Mouse (Mus musculus) embryonic facial prominence, embryonic 13.5 days (tissue): ENCODE data around the gene Cacna1d. TPM values are rescaled to one million over a fixed set of nuclear protein-coding genes. Genes with fewer than 3 reads are reported as not detected.

Source experiments
- ATAC-seq: fragments of 200-750 bp; cut with Nextera tagmentation; 2 replicates; pipeline ENCODE4 v1.8.0; 2017; ENCODE audit warnings: low read depth; ENCODE audit not compliant: insufficient number of reproducible peaks, insufficient read depth, low FRiP score, low TSS enrichment
- H3K27ac ChIP-seq: fragments of 300-500 bp; sonication (generic); 2 replicates; pipeline ENCODE4 v1.5.1; 2015; ENCODE audit warnings: moderate library complexity, mild to moderate bottlenecking, inconsistent platforms
- H3K27me3 ChIP-seq: fragments of 300-500 bp; sonication (generic); 2 replicates; pipeline ENCODE4 v1.6.1; 2015; ENCODE audit warnings: mild to moderate bottlenecking, inconsistent platforms
- H3K36me3 ChIP-seq: fragments of 300-500 bp; sonication (generic); 2 replicates; pipeline ENCODE4 v1.6.1; 2015; ENCODE audit warnings: mild to moderate bottlenecking, inconsistent platforms
- H3K4me1 ChIP-seq: fragments of 300-500 bp; sonication (generic); 2 replicates; pipeline ENCODE4 v1.6.1; 2015; ENCODE audit warnings: inconsistent platforms
- H3K4me2 ChIP-seq: fragments of 300-500 bp; sonication (generic); 2 replicates; pipeline ENCODE4 v1.6.1; 2015; ENCODE audit warnings: moderate library complexity, mild to moderate bottlenecking, inconsistent platforms
- H3K4me3 ChIP-seq: fragments of 300-500 bp; sonication (generic); 2 replicates; pipeline ENCODE4 v1.5.1; 2015; ENCODE audit warnings: mild to moderate bottlenecking, inconsistent platforms
- H3K9ac ChIP-seq: fragments of 300-500 bp; sonication (generic); 2 replicates; pipeline ENCODE4 v1.6.1; 2015; ENCODE audit warnings: mild to moderate bottlenecking, inconsistent platforms
- H3K9me3 ChIP-seq: fragments of 300-500 bp; sonication (generic); 2 replicates; pipeline ENCODE4 v1.6.1; 2016; ENCODE audit warnings: inconsistent platforms
- WGBS: fragments of 180-500 bp; shearing (Covaris S2); methylation state at CpG from one replicate; pipeline ENCODE4 v1.1.7; 2015; ENCODE audit warnings: mixed read lengths; 5-methylcytosine and 5-hydroxymethylcytosine counted together
- polyA plus RNA-seq: library from polyadenylated mRNA; unstranded; fragments of >200 nt; fragmentation: Nextera tagmentation; extraction: Ambion mirVana; gene quantifications from 2 replicates; pipeline ENCODE4 v1.2.1, GENCODE M21; 2015

The Cacna1d gene
- polyA plus RNA-seq, 1 experiment from 2014 or later = 6.6 TPM

DNA sequence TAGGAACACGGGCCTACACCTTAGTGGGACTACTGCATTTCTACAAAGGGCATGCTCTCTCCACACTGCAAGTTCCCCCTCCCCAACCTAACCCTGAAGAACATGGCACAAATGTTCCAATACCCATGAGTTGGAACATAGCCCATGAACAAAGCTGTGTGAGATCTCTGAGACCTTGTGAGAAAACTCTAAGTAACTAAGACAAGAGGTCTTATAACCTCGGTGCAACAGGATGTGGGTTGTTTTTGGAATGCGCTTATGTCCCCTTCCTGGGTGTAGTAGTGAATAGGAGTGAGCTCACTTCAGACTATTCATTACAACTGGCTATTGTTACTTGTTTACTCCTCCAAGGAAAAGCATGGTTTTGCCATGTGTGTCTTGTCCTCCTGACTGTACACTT is 353.3 kb downstream of the Cacna1d start:
- Histone ChIP-seq H3K4me1 (peaks cover 19% of the 10 kb centered on the region), H3K9ac (no peak overlapping the region), H3K4me3 (no peak overlapping the region), H3K27ac (no peak overlapping the region), H3K4me2 (no peak overlapping the region), H3K36me3 (0 out of 2 replicates have a peak, but pooled peaks cover 6% of the 10 kb centered on the region), H3K27me3 (no peaks in the 10 kb centered on the region), H3K9me3 (no peaks in the 10 kb centered on the region)
- 63% methylated on average over 3 of the region's 3 CpGs for WGBS
- ATAC-seq = no peak

GRCm38 (mm10) chr14:30136965-30137364 is 354.3 kb downstream of the Cacna1d start:
- Histone ChIP-seq H3K4me2 (no peak overlapping the region), H3K9ac (no peak overlapping the region), H3K27ac (no peak overlapping the region), H3K4me1 (peaks cover 19% of the 10 kb centered on the region), H3K27me3 (no peaks in the 10 kb centered on the region), H3K9me3 (no peaks in the 10 kb centered on the region), H3K36me3 (0 out of 2 replicates have a peak, but pooled peaks cover 2% of the 10 kb centered on the region), H3K4me3 (no peak overlapping the region)
- ATAC-seq = 0 out of 2 replicates have a peak, but pooled peaks have one; percentile 45
- WGBS = 6% methylated on average over 8 of the region's 8 CpGs

DNA sequence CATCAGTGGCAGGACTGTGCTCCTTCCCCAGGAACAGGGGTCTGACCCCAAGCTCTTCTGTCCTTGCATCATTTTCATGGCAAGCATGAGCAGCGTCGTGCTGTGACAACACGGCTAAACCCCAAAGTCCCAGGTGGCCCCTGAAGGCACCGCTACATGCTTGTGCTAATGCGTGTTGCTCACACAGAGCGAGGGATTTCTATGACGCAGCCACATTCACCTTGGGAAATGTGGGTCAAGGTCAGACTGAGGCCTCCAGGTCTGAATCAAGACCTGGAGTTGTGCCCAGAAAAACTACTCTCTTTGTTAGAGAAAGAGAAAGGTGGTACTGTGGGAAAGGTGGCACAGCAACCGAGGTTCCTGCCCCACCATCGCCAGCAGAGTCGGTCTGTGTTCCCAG is 355.9 kb downstream of the Cacna1d start:
- WGBS = 87% methylated on average over 10 of the region's 10 CpGs
- Histone ChIP-seq H3K27me3 (no peaks in the 10 kb centered on the region), H3K27ac (no peak overlapping the region), H3K9me3 (no peaks in the 10 kb centered on the region), H3K9ac (no peak overlapping the region), H3K4me3 (no peak overlapping the region), H3K4me1 (peaks cover 19% of the 10 kb centered on the region), H3K36me3 (no peaks in the 10 kb centered on the region), H3K4me2 (no peak overlapping the region)
- ATAC-seq = no peak

DNA sequence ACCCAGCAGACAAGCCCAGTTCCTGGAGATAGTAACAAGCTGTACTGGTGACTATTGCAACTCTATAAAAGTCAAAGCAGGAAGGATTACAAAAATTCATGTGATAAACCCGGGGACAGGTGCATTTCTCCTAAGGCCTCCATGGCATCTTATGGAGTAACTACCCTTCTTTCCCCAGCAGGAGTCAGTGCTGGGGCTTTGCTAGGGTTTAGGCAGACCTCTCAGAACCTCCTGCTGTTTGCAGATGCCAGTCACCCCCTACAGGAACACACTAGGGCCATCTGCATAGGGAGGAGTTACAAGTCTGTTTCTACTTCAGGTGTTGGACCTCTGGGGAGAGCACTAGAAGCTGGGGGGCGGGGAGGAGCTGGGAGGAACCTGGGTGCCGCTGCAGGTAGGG is 357.6 kb downstream of the Cacna1d start:
- Histone ChIP-seq H3K9me3 (no peaks in the 10 kb centered on the region), H3K27ac (no peak overlapping the region), H3K36me3 (no peaks in the 10 kb centered on the region), H3K4me1 (peaks cover 18% of the 10 kb centered on the region), H3K9ac (no peak overlapping the region), H3K4me3 (no peak overlapping the region), H3K4me2 (no peak overlapping the region), H3K27me3 (no peaks in the 10 kb centered on the region)
- WGBS = 39% methylated on average over 3 of the region's 3 CpGs
- no peak for ATAC-seq

DNA sequence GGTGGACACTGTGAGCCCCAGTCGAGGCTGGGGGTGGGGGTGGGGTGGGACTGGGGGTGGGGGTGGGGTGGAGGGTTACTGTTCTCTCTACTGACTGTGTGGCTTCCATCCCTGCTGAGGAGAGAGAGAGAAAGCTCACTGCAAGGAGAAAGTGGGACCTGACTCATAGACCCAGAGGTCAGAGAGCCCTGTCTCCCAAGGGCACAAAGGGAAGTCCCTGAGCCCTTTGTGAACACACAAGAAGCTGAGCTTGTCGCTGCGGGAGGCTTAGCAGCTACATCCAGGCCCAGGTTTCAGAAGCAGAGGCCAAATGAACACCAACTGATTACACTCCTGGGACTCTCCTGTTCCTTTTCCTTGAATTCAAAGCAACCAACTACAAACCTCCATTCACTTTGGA is 360.0 kb downstream of the Cacna1d start:
- no peaks in the 10 kb centered on the region for H3K9me3 ChIP-seq

GRCm38 (mm10) chr14:30130092-30130491 is 361.2 kb downstream of the Cacna1d start:
- Histone ChIP-seq H3K4me2 (no peak overlapping the region), H3K36me3 (no peaks in the 10 kb centered on the region), H3K27me3 (no peaks in the 10 kb centered on the region), H3K9ac (no peak overlapping the region), H3K4me1 (peaks cover 11% of the 10 kb centered on the region), H3K4me3 (no peak overlapping the region), H3K9me3 (no peaks in the 10 kb centered on the region), H3K27ac (no peak overlapping the region)
- ATAC-seq = no peak
- WGBS = 88% methylated on average over 9 of the region's 9 CpGs

More for the DNA sequence above, 360.0 kb downstream of the Cacna1d start:
- Histone ChIP-seq H3K4me3 (no peak overlapping the region), H3K4me1 (no peaks in the 10 kb centered on the region), H3K9ac (no peak overlapping the region), H3K36me3 (no peaks in the 10 kb centered on the region), H3K27ac (no peak overlapping the region), H3K27me3 (no peaks in the 10 kb centered on the region), H3K4me2 (no peak overlapping the region)
- 19% methylated on average over 3 of the region's 3 CpGs for WGBS
- ATAC-seq = no peak

DNA sequence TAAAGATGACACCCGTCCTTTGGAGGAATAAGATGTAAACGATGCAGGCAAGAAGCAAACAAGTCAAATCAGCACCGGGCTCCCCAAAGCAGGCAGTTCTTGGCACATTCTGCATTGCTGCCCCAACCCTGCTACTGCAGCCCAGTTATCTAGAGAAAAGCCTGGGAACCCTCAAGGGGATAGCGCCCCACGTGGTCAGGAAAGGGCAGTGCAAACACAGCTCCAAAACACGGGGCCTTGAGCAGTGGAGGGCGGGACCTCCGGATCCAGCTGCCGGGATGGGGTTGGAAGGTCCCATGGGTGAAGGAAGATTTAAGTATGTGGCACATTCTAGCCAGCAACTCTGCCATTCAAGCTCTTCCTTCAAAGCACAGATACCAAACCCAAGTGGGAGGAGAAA is 361.9 kb downstream of the Cacna1d start:
- no peak for ATAC-seq
- no peak overlapping the region for H3K9ac ChIP-seq
- H3K4me3 ChIP-seq = no peak overlapping the region
- H3K4me1 ChIP-seq = peaks cover 12% of the 10 kb centered on the region
- no peaks in the 10 kb centered on the region for H3K27me3 ChIP-seq
- H3K4me2 ChIP-seq = no peak overlapping the region
- H3K9me3 ChIP-seq = no peaks in the 10 kb centered on the region
- no peak overlapping the region for H3K27ac ChIP-seq
- 31% methylated on average over 9 of the region's 9 CpGs for WGBS
- H3K36me3 ChIP-seq = no peaks in the 10 kb centered on the region

GRCm38 (mm10) chr14:30124951-30125690 is 366.1 kb downstream of the Cacna1d start:
- H3K4me1 ChIP-seq = peaks cover 12% of the 10 kb centered on the region

DNA sequence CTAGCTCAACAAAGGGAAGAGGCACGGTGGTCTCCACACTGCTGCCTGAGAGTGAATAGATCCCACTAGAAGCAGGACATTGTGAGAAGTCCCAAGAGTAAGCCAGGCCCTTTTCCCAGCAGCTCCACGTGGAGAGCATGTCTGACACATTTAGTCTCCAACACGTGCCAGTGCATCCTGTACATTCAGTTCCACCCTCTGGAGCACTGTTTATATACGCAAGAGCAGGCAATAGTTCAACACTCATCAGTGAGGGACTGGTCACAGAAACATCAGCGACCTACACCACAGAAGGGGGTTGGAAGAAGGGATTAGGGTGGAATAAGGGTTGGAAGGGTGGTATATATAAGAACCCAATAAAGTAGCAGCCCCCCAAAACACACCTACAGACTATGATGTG is 371.2 kb downstream of the Cacna1d start:
- Histone ChIP-seq H3K9ac (no peak overlapping the region), H3K4me1 (no peaks in the 10 kb centered on the region), H3K4me2 (no peak overlapping the region), H3K27ac (no peak overlapping the region), H3K27me3 (no peaks in the 10 kb centered on the region), H3K36me3 (peaks cover 10% of the 10 kb centered on the region; the same call in 1 of the 2 replicates), H3K4me3 (no peak overlapping the region), H3K9me3 (no peaks in the 10 kb centered on the region)
- no peak for ATAC-seq
- WGBS = 79% methylated on average over 5 of the region's 5 CpGs

More at GRCm38 (mm10) chr14:30124951-30125690, 366.1 kb downstream of the Cacna1d start:
- H3K36me3 ChIP-seq = 0 out of 2 replicates have a peak, but pooled peaks cover 6% of the 10 kb centered on the region
- ATAC-seq = no peak
- no peak overlapping the region for H3K9ac ChIP-seq
- no peak overlapping the region for H3K4me3 ChIP-seq
- 67% methylated on average over 20 of the region's 20 CpGs for WGBS
- H3K27me3 ChIP-seq = no peaks in the 10 kb centered on the region
- H3K27ac ChIP-seq = peak overlapping the region; percentile 62; the same call in 1 of the 2 replicates
- 0 out of 2 replicates have a peak overlapping the region, but pooled peaks have one; percentile 7 for H3K4me2 ChIP-seq
- no peaks in the 10 kb centered on the region for H3K9me3 ChIP-seq

DNA sequence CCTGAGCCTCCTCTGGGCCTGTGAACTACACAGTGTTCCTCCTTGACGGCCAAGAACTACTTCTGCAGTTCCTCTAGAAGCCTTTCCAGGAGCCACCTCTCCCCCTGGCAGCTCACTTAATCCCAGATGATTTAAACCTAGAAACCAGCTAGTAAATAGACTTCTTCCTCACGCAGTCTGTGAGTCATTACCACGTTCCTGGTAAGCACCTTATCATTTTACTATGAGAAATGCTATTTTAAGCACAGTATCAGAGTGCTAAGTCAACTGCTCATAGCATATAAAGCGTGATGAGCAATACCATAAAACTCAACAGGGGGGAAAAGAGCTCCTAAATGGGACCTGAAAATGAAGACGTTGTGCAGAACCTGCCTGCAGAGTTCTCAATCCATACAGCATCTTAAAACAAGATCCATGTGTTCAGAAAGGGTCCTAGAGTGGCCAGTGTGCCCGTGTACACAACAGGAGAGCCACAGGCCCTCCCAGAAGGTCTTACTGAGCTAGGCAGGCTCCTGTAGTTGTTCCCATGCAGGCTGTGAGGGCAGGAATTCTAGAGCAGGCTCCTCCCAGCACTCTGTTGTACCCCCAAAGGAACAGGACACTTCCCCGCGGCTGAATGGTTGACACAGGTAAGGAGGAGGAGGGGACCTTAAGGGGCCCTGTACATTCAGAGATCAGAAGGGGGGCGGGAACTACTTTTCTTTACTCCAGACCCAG is 377.7 kb downstream of the Cacna1d start:
- ATAC-seq = no peak; the same call in 1 of the 2 replicates

DNA sequence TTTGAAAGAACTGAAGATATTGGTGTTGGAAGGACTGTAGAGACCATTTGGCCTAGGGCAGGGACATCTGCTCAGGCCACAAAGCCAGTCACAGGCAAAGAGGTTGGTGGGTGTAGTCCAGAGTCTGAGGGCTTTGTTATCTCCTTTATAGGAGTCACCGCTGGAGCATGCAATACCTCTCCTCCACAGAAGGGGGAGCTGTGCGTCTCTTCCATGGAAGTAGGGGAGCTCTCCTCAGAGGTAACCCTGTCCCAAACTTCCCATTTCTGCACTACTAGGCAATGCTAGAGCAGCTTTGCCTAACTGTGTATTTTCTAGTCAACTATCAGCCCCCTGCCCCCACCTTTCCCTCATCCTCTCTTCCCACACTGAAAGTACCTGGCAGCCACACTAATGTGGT is 382.2 kb downstream of the Cacna1d start:
- Histone ChIP-seq H3K4me1 (no peaks in the 10 kb centered on the region), H3K9me3 (no peaks in the 10 kb centered on the region), H3K36me3 (peaks cover 19% of the 10 kb centered on the region), H3K27ac (no peak overlapping the region), H3K4me3 (no peak overlapping the region), H3K27me3 (no peaks in the 10 kb centered on the region), H3K9ac (no peak overlapping the region), H3K4me2 (no peak overlapping the region)
- no peak for ATAC-seq
- 51% methylated on average over 2 of the region's 2 CpGs for WGBS

More for the DNA sequence above, 377.7 kb downstream of the Cacna1d start:
- Histone ChIP-seq H3K36me3 (peaks cover 28% of the 10 kb centered on the region), H3K9me3 (no peaks in the 10 kb centered on the region), H3K27ac (no peak overlapping the region), H3K9ac (no peak overlapping the region), H3K27me3 (no peaks in the 10 kb centered on the region), H3K4me2 (no peak overlapping the region), H3K4me3 (no peak overlapping the region), H3K4me1 (no peaks in the 10 kb centered on the region)
- WGBS = 65% methylated on average over 9 of the region's 9 CpGs

DNA sequence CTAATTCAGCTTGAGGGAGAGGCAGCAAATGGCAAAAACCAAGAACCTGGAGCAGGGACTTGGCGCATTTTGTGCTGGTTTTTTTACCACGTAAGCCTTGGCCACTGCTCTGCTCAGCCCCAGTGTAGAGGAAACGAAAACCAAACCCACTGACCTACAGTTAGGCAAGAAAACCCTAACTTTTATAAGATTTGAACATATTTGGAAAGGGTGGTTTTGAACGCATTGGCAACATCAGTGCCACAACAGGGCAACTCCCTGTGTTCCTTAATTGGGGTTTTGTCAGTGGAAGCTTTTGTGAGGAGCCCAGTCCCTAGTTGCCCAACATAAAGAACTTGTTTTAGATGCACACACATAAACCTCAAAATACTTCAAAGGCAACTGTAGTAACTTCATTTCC is 384.7 kb downstream of the Cacna1d start:
- Histone ChIP-seq H3K4me3 (no peak overlapping the region), H3K36me3 (peaks cover 18% of the 10 kb centered on the region), H3K4me2 (no peak overlapping the region), H3K27ac (no peak overlapping the region), H3K9ac (no peak overlapping the region), H3K27me3 (no peaks in the 10 kb centered on the region), H3K9me3 (no peaks in the 10 kb centered on the region), H3K4me1 (no peaks in the 10 kb centered on the region)
- 82% methylated on average over 4 of the region's 4 CpGs for WGBS
- ATAC-seq = no peak
